Mouse (Mus musculus): ENCODE measurements around the gene Cd276.

GRCm38 (mm10) chr9:58544879-58545324, 10.3 kb downstream of the Cd276 start:
- TF ChIP-seq CTCF (IDR thresholded peaks at IDR 0.05; ENCODE audit: low read depth) (no peak), EP300 (IDR thresholded peaks at IDR 0.05; ENCODE audit: low read depth) (no peak)
